ENCODE assay signal across 8 mouse cellular contexts in genomic region chr16:44347071-44347901, GRCm38 (mm10). TPM values are rescaled to one million over a fixed set of nuclear protein-coding genes. Genes with fewer than 3 reads are reported as not detected.
DNase-seq lines count a peak whose midpoint lies in the region; ATAC-seq lines count a peak whose summit lies in the region.

Spice1 (plus strand) TSS chr16:44347121.

- H3K4me2 ChIP-seq in hindbrain, embryonic 13.5 days, result peak within 1 kb of the TSS; percentile 64

- H3K9ac ChIP-seq in hindbrain, embryonic 13.5 days, result peak within 1 kb of the TSS; percentile 68

- peak; percentile 94 for DNase-seq in NIH3T3 (ENCODE audit: low read depth)
- peak; percentile 97 to 98 for DNase-seq in cerebellum, postnatal 10 days
- peak; percentile 82 to 93 for DNase-seq in frontal cortex, postnatal 10 days (ENCODE audit: low spot score in 2 of 2)
- DNase-seq in layer of hippocampus, postnatal 36 days, result peak; percentile 91 to 92
- DNase-seq in lung, postnatal 36 days, result peak; percentile 97
- peak; percentile 95 for DNase-seq in retina, postnatal 1 day
- DNase-seq in urinary bladder, adult 18-20 months (ENCODE audit: low spot score in 2 of 2), result peak; percentile 91 to 92

- under 1% methylated on average over 67 of the region's 67 CpGs for WGBS in hindbrain, embryonic 13.5 days

- peaks cover 13% of the 10 kb centered on the region for H3K4me1 ChIP-seq in hindbrain, embryonic 13.5 days (replicated peaks)

- H3K9me3 ChIP-seq in hindbrain, embryonic 13.5 days, result no peaks in the 10 kb centered on the region

- ATAC-seq in hindbrain, embryonic 13.5 days (ENCODE audit: low FRiP score), result peak; percentile 100

- no peaks in the 10 kb centered on the region for H3K27me3 ChIP-seq in hindbrain, embryonic 13.5 days

- peak within 1 kb of the TSS; percentile 67 for H3K27ac ChIP-seq in hindbrain, embryonic 13.5 days

- no peaks in the 10 kb centered on the region for H3K36me3 ChIP-seq in hindbrain, embryonic 13.5 days

- H3K4me3 ChIP-seq in hindbrain, embryonic 13.5 days, result peak within 1 kb of the TSS; percentile 55

RNA-seq across cellular contexts. Expression of gene Spice1, which starts in this region (rescaled TPM):
- polyA plus RNA-seq in hindbrain, embryonic 13.5 days (2015; fragmentation: Nextera tagmentation; extraction: Ambion mirVana), result 17.1 and 17.7 TPM in 2 replicates
- 10 to 100 TPM; 15.9 to 17.3 TPM for total RNA-seq in layer of hippocampus, postnatal 36 days (2021)

Comparison
In these comparisons a context has a peak if more than half of its experiments do, and no peak if none do; other contexts are left out.
1. Peak in every context shown above with its lines: DNase-seq, ATAC-seq, H3K4me3 ChIP-seq and H3K27ac ChIP-seq.